Mouse (Mus musculus) myocyte (in vitro differentiated cells): ENCODE data around the gene BC025920.

Experiments
- CEBPB ChIP-seq: IDR thresholded peaks from 2 replicates; pipeline ENCODE4 v1.6.1; 2011; ENCODE audit warnings: mild to moderate bottlenecking, moderate library complexity; ENCODE audit not compliant: poor library complexity, insufficient read depth, severe bottlenecking
- MYOG ChIP-seq, 3 experiments: IDR thresholded peaks; one replicate each; pipeline ENCODE4 v1.6.1; 2011; ENCODE audit warnings: control low read depth in 2 of 3, low read depth in 2 of 3, mild to moderate bottlenecking in 2 of 3; ENCODE audit not compliant: insufficient read length in 2 of 3, control insufficient read depth in 1 of 3, insufficient read depth in 1 of 3
- POLR2A ChIP-seq: IDR thresholded peaks from one replicate; pipeline ENCODE4 v1.6.1; 2011; ENCODE audit warnings: low read depth, mild to moderate bottlenecking, control low read depth, moderate library complexity; ENCODE audit not compliant: insufficient read length
- POLR2AphosphoS2 ChIP-seq: IDR thresholded peaks from one replicate; pipeline ENCODE4 v1.6.1; 2011; ENCODE audit warnings: low read depth, control low read depth; ENCODE audit not compliant: insufficient read length
- REST ChIP-seq: IDR thresholded peaks from one replicate; pipeline ENCODE4 v1.6.1; 2011; ENCODE audit warnings: mild to moderate bottlenecking, control low read depth, moderate library complexity; ENCODE audit not compliant: insufficient read depth, insufficient read length
- TCF12 ChIP-seq: IDR thresholded peaks from one replicate; pipeline ENCODE4 v1.6.1; 2011; ENCODE audit warnings: mild to moderate bottlenecking, control low read depth; ENCODE audit not compliant: poor library complexity, insufficient read depth, severe bottlenecking
- USF1 ChIP-seq: IDR thresholded peaks from one replicate; pipeline ENCODE4 v1.6.1; 2011; ENCODE audit warnings: low read depth, mild to moderate bottlenecking, control low read depth, moderate library complexity

- TF ChIP-seq REST (no peak), POLR2A (no peak), USF1 (no peak), POLR2AphosphoS2 (no peak), CEBPB (no peak), TCF12 (no peak), MYOG (IDR thresholded peaks at IDR 0.05; ENCODE audit: control insufficient read depth in 1 of 3, insufficient read depth in 1 of 3, insufficient read length in 2 of 3, low read depth in 2 of 3) (no peak)
These were observed 49.8 kb upstream of the BC025920 start for GRCm38 (mm10) chr10:81556282-81556681.
